Mouse (Mus musculus) brain, embryonic 18.5 days (tissue): ENCODE results near the gene Gm20479.

Experiments
- DNase-seq: peaks from one replicate; pipeline ENCODE4 v3.0.0-alpha.2; 2012; ENCODE audit warnings: low read depth, low spot score

Gene Gm20479

GRCm38 (mm10) chr7:27311651-27312284 is 45.5 kb downstream of the Gm20479 start:
- no peak for DNase-seq

- no peak for DNase-seq
These were observed 46.2 kb downstream of the Gm20479 start for GRCm38 (mm10) chr7:27310996-27311535.

GRCm38 (mm10) chr7:27310306-27310705 is 46.9 kb downstream of the Gm20479 start:
- DNase-seq: no peak

- no peak for DNase-seq
These were observed 47.4 kb downstream of the Gm20479 start for GRCm38 (mm10) chr7:27309832-27310231.

- no peak for DNase-seq
These were observed 48.2 kb downstream of the Gm20479 start for GRCm38 (mm10) chr7:27308821-27309549.

GRCm38 (mm10) chr7:27307551-27307950 is 49.7 kb downstream of the Gm20479 start:
- no peak for DNase-seq

- DNase-seq: no peak
These were observed 50.8 kb downstream of the Gm20479 start for GRCm38 (mm10) chr7:27306161-27307160.

- no peak for DNase-seq
These were observed 52.0 kb downstream of the Gm20479 start for GRCm38 (mm10) chr7:27305091-27305730.
